Mouse (Mus musculus): ENCODE measurements around the gene Slc25a39. TPM values are rescaled to one million over a fixed set of nuclear protein-coding genes. Genes with fewer than 3 reads are reported as not detected.
"Not testable (repeated sequence)": the region's sequence is repeated elsewhere in the genome, so short reads cannot be mapped to it uniquely, and the experiment has no call there.

The Slc25a39 gene
- total and polyA plus RNA-seq, 2 experiments: 181 to 1,099 TPM

DNA sequence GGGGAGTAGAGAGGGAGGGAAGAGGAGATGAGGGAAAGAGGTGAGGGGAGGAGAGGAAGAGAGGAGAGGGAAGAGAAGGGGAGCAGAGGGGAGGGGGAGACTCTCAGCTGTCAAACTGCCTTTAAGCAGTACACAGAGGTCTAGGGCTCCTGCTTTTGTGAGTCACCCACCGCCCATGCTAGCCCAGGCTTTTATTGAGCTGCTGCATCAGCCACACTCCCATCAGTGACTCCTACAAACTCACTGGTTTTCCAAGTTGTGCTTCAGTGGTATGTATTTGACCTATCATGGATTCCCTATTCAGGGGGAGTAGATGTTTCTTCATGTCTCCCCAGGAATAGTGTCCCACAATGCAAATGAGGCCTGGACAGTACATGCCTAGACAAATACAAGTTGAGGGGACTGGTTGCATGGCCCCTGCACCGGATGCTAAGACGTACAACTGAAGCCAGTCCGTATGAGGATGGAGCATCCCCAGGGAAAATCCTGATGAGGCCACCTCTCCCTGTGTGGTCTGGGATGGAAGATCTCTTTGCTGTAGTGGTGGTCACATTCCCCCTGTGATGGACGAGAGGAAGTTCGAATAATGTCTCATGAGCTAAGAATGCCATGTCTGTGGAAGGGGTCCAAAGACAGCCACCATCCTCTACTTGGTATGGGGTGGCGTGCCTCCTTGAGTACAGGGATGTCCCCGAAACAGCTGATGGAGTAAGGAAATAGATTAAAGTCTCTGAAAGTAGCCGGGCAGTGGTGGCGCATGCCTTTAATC lies 7.5 kb upstream of the Slc25a39 start:
- H3K27ac ChIP-seq (replicated peaks; ENCODE audit: insufficient read depth, low read depth, low read length): no peak overlapping the region
- H3K27me3 ChIP-seq (ENCODE audit: control insufficient read depth, insufficient read depth, low read length): no peaks in the 10 kb centered on the region
- WGBS: 84% methylated on average over 10 of the region's 10 CpGs
- H3K4me3 ChIP-seq (ENCODE audit: insufficient read depth, low read depth, low read length): no peak overlapping the region
- H3K79me2 ChIP-seq (ENCODE audit: control insufficient read depth, insufficient read depth, low read length): no peaks in the 10 kb centered on the region
- no peaks in the 10 kb centered on the region for H3K36me3 ChIP-seq (ENCODE audit: control insufficient read depth, insufficient read depth, low read length)
- TF ChIP-seq POLR2A (IDR thresholded peaks at IDR 0.05; ENCODE audit: extremely low read depth, insufficient read depth, low read length): no peak
- no peak for TF ChIP-seq CTCF (IDR thresholded peaks at IDR 0.05; ENCODE audit: low read depth, low read length)
- peaks cover 8% of the 10 kb centered on the region for H3K4me1 ChIP-seq (ENCODE audit: control insufficient read depth, insufficient read depth, low read length)
- no peak for DNase-seq (ENCODE audit: extremely low read depth, low read depth, low spot score)
- H3K9ac ChIP-seq (ENCODE audit: low read depth, low read length): no peak overlapping the region

DNA sequence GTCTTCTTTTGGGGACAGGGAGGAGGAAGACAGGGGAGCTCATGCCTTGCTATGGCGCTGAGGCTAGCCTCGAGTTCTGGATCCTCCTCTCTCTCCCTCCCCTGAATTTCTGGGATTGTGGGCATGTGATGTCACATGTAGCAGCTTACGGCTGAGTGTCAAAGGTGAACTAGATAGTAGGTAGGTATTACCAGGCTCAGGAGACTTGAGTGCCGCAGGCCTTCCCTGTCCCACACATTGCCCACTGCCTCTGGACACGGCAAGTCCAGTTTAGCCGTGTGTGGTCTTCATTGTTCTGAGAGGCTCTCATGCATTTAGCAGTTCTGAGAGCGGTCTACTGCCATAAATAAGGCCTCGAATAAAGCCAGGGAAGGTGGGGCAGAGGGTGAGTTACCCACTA lies 5.3 kb upstream of the Slc25a39 start:
- Histone ChIP-seq H3K79me2 (ENCODE audit: control insufficient read depth, insufficient read depth, low read length) (no peaks in the 10 kb centered on the region), H3K27me3 (ENCODE audit: control insufficient read depth, insufficient read depth, low read length) (no peaks in the 10 kb centered on the region), H3K4me3 (ENCODE audit: insufficient read depth, low read depth, low read length) (no peak overlapping the region), H3K4me1 (ENCODE audit: control insufficient read depth, insufficient read depth, low read length) (peaks cover 16% of the 10 kb centered on the region), H3K9ac (ENCODE audit: low read depth, low read length) (no peak overlapping the region), H3K27ac (replicated peaks; ENCODE audit: insufficient read depth, low read depth, low read length) (no peak overlapping the region), H3K36me3 (ENCODE audit: control insufficient read depth, insufficient read depth, low read length) (no peaks in the 10 kb centered on the region)
- WGBS: 87% methylated on average over 8 of the region's 8 CpGs
- no peak for TF ChIP-seq POLR2A (IDR thresholded peaks at IDR 0.05; ENCODE audit: extremely low read depth, insufficient read depth, low read length)
- TF ChIP-seq CTCF (IDR thresholded peaks at IDR 0.05; ENCODE audit: low read depth, low read length): no peak
- DNase-seq (ENCODE audit: extremely low read depth, low read depth, low spot score): no peak

DNA sequence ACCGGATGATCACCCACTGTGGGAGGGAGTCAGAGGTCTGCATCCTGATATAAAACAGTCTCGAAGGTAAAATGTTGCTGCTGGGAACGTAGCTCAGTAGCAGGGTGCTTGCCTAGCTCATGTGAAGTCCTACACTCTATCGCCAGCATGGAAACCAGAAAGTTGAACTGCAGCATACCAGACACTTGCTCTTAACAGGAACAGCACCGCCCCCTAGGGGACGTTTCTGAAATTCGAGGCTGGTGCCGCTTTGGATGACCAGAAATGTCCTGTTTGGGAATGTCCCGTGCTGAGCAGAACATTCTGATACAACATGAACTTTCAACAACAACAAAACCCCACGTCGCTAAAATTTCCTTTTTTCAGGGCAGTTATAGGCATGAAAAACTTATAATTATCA lies 4.0 kb upstream of the Slc25a39 start:
- Histone ChIP-seq H3K27ac (replicated peaks; ENCODE audit: insufficient read depth, low read depth, low read length) (peak overlapping the region; percentile 77), H3K4me3 (ENCODE audit: insufficient read depth, low read depth, low read length) (no peak overlapping the region), H3K27me3 (ENCODE audit: control insufficient read depth, insufficient read depth, low read length) (no peaks in the 10 kb centered on the region), H3K9ac (ENCODE audit: low read depth, low read length) (peak overlapping the region; percentile 68), H3K4me1 (ENCODE audit: control insufficient read depth, insufficient read depth, low read length) (peaks cover 16% of the 10 kb centered on the region), H3K79me2 (ENCODE audit: control insufficient read depth, insufficient read depth, low read length) (no peaks in the 10 kb centered on the region), H3K36me3 (ENCODE audit: control insufficient read depth, insufficient read depth, low read length) (no peaks in the 10 kb centered on the region)
- WGBS: 2% methylated on average over 11 of the region's 11 CpGs
- peak; percentile 82 for TF ChIP-seq CTCF (IDR thresholded peaks at IDR 0.05; ENCODE audit: low read depth, low read length)
- TF ChIP-seq POLR2A (IDR thresholded peaks at IDR 0.05; ENCODE audit: extremely low read depth, insufficient read depth, low read length): no peak
- peak; percentile 92 for DNase-seq (ENCODE audit: extremely low read depth, low read depth, low spot score)

DNA sequence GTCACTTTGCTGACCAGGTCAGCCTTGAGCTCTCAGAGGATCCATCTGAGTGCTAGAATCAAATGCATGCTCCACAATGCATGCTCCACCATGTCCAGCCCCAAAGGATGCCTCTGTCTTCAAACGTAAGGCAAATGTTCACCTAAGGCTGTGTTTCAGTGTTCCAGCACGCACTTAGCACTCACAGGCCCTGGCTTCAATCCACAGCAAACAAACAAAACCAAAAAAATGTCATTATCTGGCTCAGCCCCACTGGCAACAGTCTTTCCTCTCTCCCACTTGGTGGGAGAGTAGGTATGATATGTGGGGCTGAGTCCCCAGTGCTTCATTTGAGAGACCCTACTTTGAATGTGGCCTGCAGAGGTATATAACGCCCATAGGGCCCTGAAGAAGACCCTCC lies 3.3 kb upstream of the Slc25a39 start:
- 43% methylated on average over 3 of the region's 3 CpGs for WGBS
- Histone ChIP-seq H3K4me3 (ENCODE audit: insufficient read depth, low read depth, low read length) (no peak overlapping the region), H3K4me1 (ENCODE audit: control insufficient read depth, insufficient read depth, low read length) (peaks cover 16% of the 10 kb centered on the region), H3K9ac (ENCODE audit: low read depth, low read length) (peak overlapping the region; percentile 68; the same call in 1 of the 2 replicates), H3K27ac (replicated peaks; ENCODE audit: insufficient read depth, low read depth, low read length) (peak overlapping the region; percentile 86), H3K79me2 (ENCODE audit: control insufficient read depth, insufficient read depth, low read length) (peaks cover 5% of the 10 kb centered on the region; the same call in 1 of the 2 replicates), H3K36me3 (ENCODE audit: control insufficient read depth, insufficient read depth, low read length) (no peaks in the 10 kb centered on the region), H3K27me3 (ENCODE audit: control insufficient read depth, insufficient read depth, low read length) (no peaks in the 10 kb centered on the region)
- peak; percentile 88 for DNase-seq (ENCODE audit: extremely low read depth, low read depth, low spot score)
- TF ChIP-seq CTCF (IDR thresholded peaks at IDR 0.05; ENCODE audit: low read depth, low read length) (no peak), POLR2A (IDR thresholded peaks at IDR 0.05; ENCODE audit: extremely low read depth, insufficient read depth, low read length) (no peak)

DNA sequence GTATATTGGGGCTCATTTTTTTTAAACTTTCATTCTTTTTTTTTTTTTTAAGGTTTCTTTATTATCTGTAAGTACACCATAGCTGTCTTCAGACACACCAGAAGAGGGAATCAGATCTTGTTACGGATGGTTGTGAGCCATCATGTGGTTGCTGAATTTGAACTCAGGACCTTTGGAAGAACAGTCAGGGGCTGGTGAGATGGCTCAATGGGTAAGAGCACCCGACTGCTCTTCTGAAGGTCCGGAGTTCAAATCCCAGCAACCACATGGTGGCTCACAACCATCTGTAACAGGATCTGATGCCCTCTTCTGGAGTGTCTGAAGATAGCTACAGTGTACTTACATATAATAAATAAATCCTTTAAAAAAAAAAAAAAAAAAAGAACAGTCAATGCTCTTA lies 2.6 kb upstream of the Slc25a39 start:
- H3K27ac ChIP-seq (replicated peaks; ENCODE audit: insufficient read depth, low read depth, low read length); H3K36me3 ChIP-seq (ENCODE audit: control insufficient read depth, insufficient read depth, low read length); DNase-seq (ENCODE audit: extremely low read depth, low read depth, low spot score); H3K79me2 ChIP-seq (ENCODE audit: control insufficient read depth, insufficient read depth, low read length); H3K27me3 ChIP-seq (ENCODE audit: control insufficient read depth, insufficient read depth, low read length); H3K4me3 ChIP-seq (ENCODE audit: insufficient read depth, low read depth, low read length); H3K9ac ChIP-seq (ENCODE audit: low read depth, low read length): not testable (repeated sequence)
- peaks cover 16% of the 10 kb centered on the region for H3K4me1 ChIP-seq (ENCODE audit: control insufficient read depth, insufficient read depth, low read length)
- WGBS: 69% methylated on average over 3 of the region's 3 CpGs

DNA sequence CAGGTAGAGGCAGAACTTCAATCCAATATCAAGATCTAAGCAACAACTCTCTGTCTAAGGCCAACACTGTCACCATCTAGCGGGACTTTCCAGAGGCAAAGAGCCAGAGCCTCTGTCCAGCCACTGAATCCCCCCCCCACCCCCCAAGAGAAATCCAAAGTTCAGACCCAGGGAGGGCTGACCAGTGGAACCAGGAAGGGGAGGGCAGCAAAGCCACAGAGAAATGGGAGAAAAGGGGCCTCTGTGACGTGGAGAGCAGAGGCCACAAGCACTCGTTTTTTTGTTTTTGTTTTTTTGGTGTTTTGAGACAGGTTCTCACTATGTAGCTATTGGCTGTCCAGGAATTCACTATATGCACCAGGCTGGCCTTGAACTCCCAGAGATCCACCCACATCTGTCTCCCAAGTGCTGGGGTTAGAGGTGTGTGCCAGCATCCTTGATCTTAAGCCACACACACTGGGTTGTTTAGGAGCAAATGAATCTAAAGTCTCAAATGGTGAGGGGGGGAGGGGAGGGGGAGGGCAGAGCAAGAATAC lies 2.1 kb upstream of the Slc25a39 start:
- Histone ChIP-seq H3K4me3 (ENCODE audit: insufficient read depth, low read depth, low read length) (no peak overlapping the region), H3K36me3 (ENCODE audit: control insufficient read depth, insufficient read depth, low read length) (no peaks in the 10 kb centered on the region), H3K9ac (ENCODE audit: low read depth, low read length) (peak overlapping the region; percentile 51), H3K4me1 (ENCODE audit: control insufficient read depth, insufficient read depth, low read length) (peaks cover 18% of the 10 kb centered on the region), H3K27me3 (ENCODE audit: control insufficient read depth, insufficient read depth, low read length) (no peaks in the 10 kb centered on the region), H3K79me2 (ENCODE audit: control insufficient read depth, insufficient read depth, low read length) (peaks cover 7% of the 10 kb centered on the region; the same call in 1 of the 2 replicates), H3K27ac (replicated peaks; ENCODE audit: insufficient read depth, low read depth, low read length) (peak overlapping the region; percentile 88)
- peak; percentile 63 for DNase-seq (ENCODE audit: extremely low read depth, low read depth, low spot score)
- TF ChIP-seq CTCF (IDR thresholded peaks at IDR 0.05; ENCODE audit: low read depth, low read length) (no peak), POLR2A (IDR thresholded peaks at IDR 0.05; ENCODE audit: extremely low read depth, insufficient read depth, low read length) (no peak)
- 21% methylated on average over 3 of the region's 3 CpGs for WGBS
